10 mouse cellular contexts compared by ENCODE assay signal in the genomic region with DNA sequence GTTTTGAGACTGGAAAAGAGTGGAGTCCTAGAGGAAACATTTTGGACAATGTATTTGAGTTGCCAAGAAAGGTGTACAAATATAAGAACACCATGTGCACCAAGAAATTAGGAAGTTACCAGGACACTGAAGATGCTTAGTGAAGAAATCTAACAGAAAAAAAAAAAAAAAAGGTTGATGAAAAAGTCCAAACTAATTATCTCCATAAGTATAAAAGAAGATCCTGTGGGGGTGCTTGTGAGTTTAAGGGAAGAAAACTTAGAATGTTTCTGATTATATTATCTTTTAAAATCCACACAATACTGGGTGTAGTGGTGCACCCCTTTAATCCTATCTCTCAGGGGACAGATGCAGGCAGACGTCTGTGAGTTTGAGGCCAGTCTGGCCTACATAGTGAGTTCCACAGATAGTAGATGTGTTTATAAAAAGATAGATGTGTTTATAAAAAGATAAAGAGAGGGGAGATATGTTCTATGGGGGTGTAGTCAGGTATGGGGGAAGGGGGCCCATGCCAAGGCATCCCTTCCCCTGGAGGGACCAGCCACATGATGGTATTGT. TPM values are rescaled to one million over a fixed set of nuclear protein-coding genes. Genes with fewer than 3 reads are reported as not detected.
DNase-seq lines count a peak whose midpoint lies in the region; ATAC-seq and TF ChIP-seq lines count a peak whose summit lies in the region.
"Had no signal": no experiment of that assay in that cellular context is flagged by ENCODE, and none has a peak within 500 bp of the region (broad histone marks: within the 10 kb centered on the region; RNA-seq: fewer than 3 reads in every experiment).

No protein-coding gene starts in this region.

- TF ChIP-seq EP300 in MEL (IDR thresholded peaks at IDR 0.05; ENCODE audit: low read depth in 1 of 2, low read length in 2 of 2) = peak; percentile 57 to 77; a peak in 3 of 4 replicates

- TF ChIP-seq RAD21 in MEL (IDR thresholded peaks at IDR 0.05; ENCODE audit: low read depth, low read length) = no peak

- no peaks in the 10 kb centered on the region for H3K36me3 ChIP-seq in hindbrain, embryonic 13.5 days
- no peaks in the 10 kb centered on the region for H3K36me3 ChIP-seq in hindbrain, embryonic 10.5 days
- H3K36me3 ChIP-seq in MEL (ENCODE audit: control insufficient read depth in 1 of 2, insufficient read depth in 2 of 2, low read length in 2 of 2) = peaks cover 0 to 11% of the 10 kb centered on the region in 2 experiments; a peak in 2 of 4 replicates
- no peaks in the 10 kb centered on the region for H3K36me3 ChIP-seq in hindbrain, embryonic 15.5 days
- no peaks in the 10 kb centered on the region for H3K36me3 ChIP-seq in midbrain, embryonic 13.5 days
- H3K36me3 ChIP-seq in intestine, embryonic 16.5 days (ENCODE audit: control insufficient read depth, insufficient read depth, low read length) = no peaks in the 10 kb centered on the region

- H3K79me2 ChIP-seq in MEL (ENCODE audit: control insufficient read depth, insufficient read depth, low read length, poor library complexity) = no peaks in the 10 kb centered on the region

- TF ChIP-seq POLR2A in MEL (IDR thresholded peaks at IDR 0.05; ENCODE audit: control insufficient read depth in 1 of 2, insufficient read depth in 1 of 2, low read depth in 1 of 2, low read length in 2 of 2, poor library complexity in 1 of 2) = no peak

- no peak for TF ChIP-seq CTCF in MEL (IDR thresholded peaks at IDR 0.05 in 2 of 3, conservative IDR thresholded peaks at IDR 0.05 in 1 of 3; ENCODE audit: control insufficient read depth in 1 of 3, insufficient read depth in 1 of 3, low read depth in 2 of 3, low read length in 3 of 3, poor library complexity in 1 of 3, severe bottlenecking in 1 of 3)

- peak overlapping the region; percentile 68; the same call in 1 of the 2 replicates for H3K4me2 ChIP-seq in hindbrain, embryonic 13.5 days
- H3K4me2 ChIP-seq in hindbrain, embryonic 15.5 days = peak overlapping the region; percentile 86
- peak overlapping the region; percentile 70; the same call in 1 of the 2 replicates for H3K4me2 ChIP-seq in midbrain, embryonic 13.5 days (replicated peaks)
- H3K4me2 ChIP-seq in intestine, embryonic 16.5 days (ENCODE audit: low read depth, low read length) = no peak overlapping the region

- H3K9me3 ChIP-seq in hindbrain, embryonic 13.5 days = no peaks in the 10 kb centered on the region
- H3K9me3 ChIP-seq in hindbrain, embryonic 10.5 days = no peaks in the 10 kb centered on the region
- no peaks in the 10 kb centered on the region for H3K9me3 ChIP-seq in MEL (replicated peaks; ENCODE audit: insufficient read depth, low read length)
- no peaks in the 10 kb centered on the region for H3K9me3 ChIP-seq in hindbrain, embryonic 15.5 days
- H3K9me3 ChIP-seq in midbrain, embryonic 13.5 days = no peaks in the 10 kb centered on the region
- no peaks in the 10 kb centered on the region for H3K9me3 ChIP-seq in intestine, embryonic 16.5 days (ENCODE audit: control insufficient read depth, low read length)

- no peak for ATAC-seq in hindbrain, embryonic 13.5 days (ENCODE audit: low FRiP score)
- ATAC-seq in hindbrain, embryonic 15.5 days (ENCODE audit: low FRiP score, low read depth) = no peak
- ATAC-seq in midbrain, embryonic 13.5 days = no peak
- no peak for ATAC-seq in intestine, embryonic 16.5 days

- H3K9ac ChIP-seq in hindbrain, embryonic 13.5 days = no peak overlapping the region
- peak overlapping the region; percentile 57 for H3K9ac ChIP-seq in MEL (ENCODE audit: control insufficient read depth, low read depth, low read length, poor library complexity, severe bottlenecking)
- H3K9ac ChIP-seq in hindbrain, embryonic 15.5 days = no peak overlapping the region
- H3K9ac ChIP-seq in midbrain, embryonic 13.5 days (replicated peaks) = no peak overlapping the region
- H3K9ac ChIP-seq in intestine, embryonic 16.5 days (ENCODE audit: low read depth, low read length) = no peak overlapping the region

- H3K27ac ChIP-seq in hindbrain, embryonic 13.5 days = no peak overlapping the region
- no peak overlapping the region for H3K27ac ChIP-seq in hindbrain, embryonic 10.5 days
- peak overlapping the region; percentile 59; the same call in 1 of the 2 replicates for H3K27ac ChIP-seq in MEL (ENCODE audit: control insufficient read depth, low read depth, low read length)
- no peak overlapping the region for H3K27ac ChIP-seq in hindbrain, embryonic 15.5 days (replicated peaks)
- no peak overlapping the region for H3K27ac ChIP-seq in midbrain, embryonic 13.5 days
- no peak overlapping the region for H3K27ac ChIP-seq in intestine, embryonic 16.5 days (ENCODE audit: low read length)

- WGBS in hindbrain, embryonic 13.5 days = 94% methylated on average over 1 of the region's 1 CpGs
- 84% methylated on average over 1 of the region's 1 CpGs for WGBS in hindbrain, embryonic 10.5 days
- WGBS in hindbrain, embryonic 15.5 days = 91% methylated on average over 1 of the region's 1 CpGs
- WGBS in midbrain, embryonic 13.5 days = 73% methylated on average over 1 of the region's 1 CpGs
- 72% methylated on average over 1 of the region's 1 CpGs for WGBS in intestine, embryonic 16.5 days

- H3K27me3 ChIP-seq in hindbrain, embryonic 13.5 days = peaks cover 64% of the 10 kb centered on the region
- peaks cover 36% of the 10 kb centered on the region for H3K27me3 ChIP-seq in hindbrain, embryonic 10.5 days (ENCODE audit: insufficient read depth, poor library complexity, severe bottlenecking)
- no peaks in the 10 kb centered on the region for H3K27me3 ChIP-seq in MEL (ENCODE audit: control insufficient read depth in 1 of 2, insufficient read depth in 2 of 2, low read length in 2 of 2)
- 0 out of 2 replicates have a peak, but pooled peaks cover 8% of the 10 kb centered on the region for H3K27me3 ChIP-seq in hindbrain, embryonic 15.5 days
- peaks cover 36% of the 10 kb centered on the region for H3K27me3 ChIP-seq in midbrain, embryonic 13.5 days
- no peaks in the 10 kb centered on the region for H3K27me3 ChIP-seq in intestine, embryonic 16.5 days (replicated peaks; ENCODE audit: control insufficient read depth, insufficient read depth, low read length)

- no peak overlapping the region for H3K4me3 ChIP-seq in hindbrain, embryonic 13.5 days
- no peak overlapping the region for H3K4me3 ChIP-seq in hindbrain, embryonic 10.5 days
- peak overlapping the region in 1 of 2 experiments; percentile 61; a peak in 2 of 4 replicates for H3K4me3 ChIP-seq in MEL (ENCODE audit: control insufficient read depth in 1 of 2, insufficient read depth in 1 of 2, low read depth in 2 of 2, low read length in 2 of 2)
- no peak overlapping the region for H3K4me3 ChIP-seq in hindbrain, embryonic 15.5 days
- H3K4me3 ChIP-seq in midbrain, embryonic 13.5 days (replicated peaks) = no peak overlapping the region
- H3K4me3 ChIP-seq in intestine, embryonic 16.5 days (ENCODE audit: low read length) = no peak overlapping the region

- H3K4me1 ChIP-seq in hindbrain, embryonic 13.5 days (replicated peaks) = peaks cover 11% of the 10 kb centered on the region; the same call in 1 of the 2 replicates
- H3K4me1 ChIP-seq in hindbrain, embryonic 10.5 days (replicated peaks) = 0 out of 2 replicates have a peak, but pooled peaks cover 4% of the 10 kb centered on the region
- peaks cover 7 to 17% of the 10 kb centered on the region in 2 experiments for H3K4me1 ChIP-seq in MEL (ENCODE audit: control insufficient read depth in 1 of 2, insufficient read depth in 2 of 2, low read length in 2 of 2)
- H3K4me1 ChIP-seq in hindbrain, embryonic 15.5 days (replicated peaks) = peaks cover 6% of the 10 kb centered on the region
- H3K4me1 ChIP-seq in midbrain, embryonic 13.5 days (replicated peaks) = peaks cover 9% of the 10 kb centered on the region
- H3K4me1 ChIP-seq in intestine, embryonic 16.5 days (ENCODE audit: control insufficient read depth, insufficient read depth, low read length) = 0 out of 2 replicates have a peak, but pooled peaks cover 2% of the 10 kb centered on the region

- no peak for DNase-seq in hindbrain, embryonic 10.5 days (ENCODE audit: low spot score)
- DNase-seq in MEL (ENCODE audit: low read depth, low spot score) = peak; percentile 53
- DNase-seq in left cerebral cortex, adult 9 months (ENCODE audit: low spot score in 2 of 2) = no peak
- DNase-seq: cerebellum, postnatal 25 days; heart, adult 2 months; lung, adult 18-20 months had no signal

TF ChIP-seq in MEL, 35 proteins besides CTCF, POLR2A, EP300 and RAD21 (continues in another document):
- TF ChIP-seq MAFK (IDR thresholded peaks at IDR 0.05; ENCODE audit: borderline replicate concordance, low read depth, low read length) (no peak), CHD1 (IDR thresholded peaks at IDR 0.05; ENCODE audit: low read depth, low read length) (no peak), ZKSCAN1 (IDR thresholded peaks at IDR 0.05; ENCODE audit: low read depth, low read length) (no peak), POLR2AphosphoS2 (IDR thresholded peaks at IDR 0.05; ENCODE audit: low read length) (no peak), HCFC1 (IDR thresholded peaks at IDR 0.05; ENCODE audit: low read depth, low read length) (no peak), BHLHE40 (IDR thresholded peaks at IDR 0.05; ENCODE audit: borderline replicate concordance, low read depth, low read length) (0 out of 2 replicates have a peak, but pooled peaks have one; percentile 18), MAX (IDR thresholded peaks at IDR 0.05; ENCODE audit: low read length) (0 out of 2 replicates have a peak, but pooled peaks have one; percentile 5)

RNA-seq across cellular contexts. Expression of a gene that starts 8.2 kb away (rescaled TPM):
- polyA plus RNA-seq in hindbrain, embryonic 13.5 days (2015; fragmentation: Nextera tagmentation; extraction: Ambion mirVana) = 284 and 286 TPM in 2 replicates
- polyA plus RNA-seq in hindbrain, embryonic 10.5 days (2016; fragmentation: Nextera tagmentation; extraction: Ambion mirVana) = 277 and 300 TPM in 2 replicates
- 284 and 289 TPM in 2 replicates for total RNA-seq in MEL (2012; rRNA removed)
- polyA plus RNA-seq in MEL (2012; ENCODE audit: insufficient read depth in 1 of 2, insufficient read length in 2 of 2, low read depth in 1 of 2, low replicate concordance in 2 of 2, missing spikeins in 1 of 2) = 100 to 1,000 TPM; 361 to 412 TPM
- polyA plus RNA-seq in hindbrain, embryonic 15.5 days (2015; fragmentation: Nextera tagmentation; extraction: Ambion mirVana) = 298 and 305 TPM in 2 replicates
- 257 TPM in 2 replicates for polyA plus RNA-seq in midbrain, embryonic 13.5 days (2015; fragmentation: Nextera tagmentation; extraction: Ambion mirVana)
- polyA plus RNA-seq in intestine, embryonic 16.5 days (2015; fragmentation: Nextera tagmentation; extraction: Ambion mirVana) = 453 and 462 TPM in 2 replicates

RNA-seq across cellular contexts. Expression of a gene that starts 31.0 kb away (rescaled TPM):
- polyA plus RNA-seq in hindbrain, embryonic 13.5 days (2015; fragmentation: Nextera tagmentation; extraction: Ambion mirVana) = 290 and 303 TPM in 2 replicates
- 208 and 238 TPM in 2 replicates for polyA plus RNA-seq in hindbrain, embryonic 10.5 days (2016; fragmentation: Nextera tagmentation; extraction: Ambion mirVana)
- 47.6 and 49.6 TPM in 2 replicates for total RNA-seq in MEL (2012; rRNA removed)
- 100 to 1,000 TPM; 234 to 362 TPM for polyA plus RNA-seq in MEL (2012; ENCODE audit: insufficient read depth in 1 of 2, insufficient read length in 2 of 2, low read depth in 1 of 2, low replicate concordance in 2 of 2, missing spikeins in 1 of 2)
- 341 and 360 TPM in 2 replicates for polyA plus RNA-seq in hindbrain, embryonic 15.5 days (2015; fragmentation: Nextera tagmentation; extraction: Ambion mirVana)
- 271 and 287 TPM in 2 replicates for polyA plus RNA-seq in midbrain, embryonic 13.5 days (2015; fragmentation: Nextera tagmentation; extraction: Ambion mirVana)
- 286 and 289 TPM in 2 replicates for polyA plus RNA-seq in intestine, embryonic 16.5 days (2015; fragmentation: Nextera tagmentation; extraction: Ambion mirVana)
